Mouse (Mus musculus) E14TG2a.4 (cell line): Measurements from ENCODE around the gene Dzip1.

Experiments
- CTCF ChIP-seq: conservative IDR thresholded peaks from 2 replicates; pipeline ENCODE4 v1.5.1; 2014; ENCODE audit warnings: low read length
- POU5F1 ChIP-seq: IDR thresholded peaks from 2 replicates; pipeline ENCODE4 v1.6.1; 2014; ENCODE audit warnings: low read length, borderline replicate concordance

GRCm38 (mm10) chr14:118940796-118941495, 15.7 kb upstream of the Dzip1 start:
- no peak for TF ChIP-seq CTCF
- no peak for TF ChIP-seq POU5F1
